Mouse (Mus musculus) v-Abl transformed pro-B cells (cell line): ENCODE measurements around the gene Abcg5.

ENCODE experiments used
- in situ Hi-C, 2 experiments: fragments of 400-800 bp; cut with MboI; formaldehyde crosslinking; loops; one replicate each; pipeline ENCODE4 v1.15.1; 2025; ENCODE audit not compliant: unreplicated experiment in 2 of 2

Abcg5 gene

GRCm38 (mm10) chr17:84650302-84651017 is 32.4 kb downstream of the Abcg5 start:
- in situ Hi-C loops, result no loop called here

DNA sequence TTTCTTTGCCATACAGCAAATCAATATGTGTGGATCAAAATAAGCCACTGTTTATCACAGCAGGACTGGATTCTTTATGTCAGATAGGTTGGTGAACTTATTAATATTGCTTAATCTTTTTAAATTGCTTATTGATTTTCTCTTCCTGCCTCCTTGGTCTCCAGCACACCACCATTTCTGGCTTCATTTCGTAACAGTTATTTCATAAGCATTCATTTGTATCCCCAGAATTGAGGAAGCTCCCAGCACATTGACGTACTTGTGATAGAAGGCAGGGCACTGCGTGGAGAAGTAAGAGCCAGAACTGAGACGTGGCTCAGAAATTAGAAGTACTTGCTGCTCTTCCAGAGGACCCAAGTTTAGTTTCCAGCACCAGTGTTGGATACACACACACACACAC is 35.2 kb downstream of the Abcg5 start:
- in situ Hi-C loops, result no loop called here

DNA sequence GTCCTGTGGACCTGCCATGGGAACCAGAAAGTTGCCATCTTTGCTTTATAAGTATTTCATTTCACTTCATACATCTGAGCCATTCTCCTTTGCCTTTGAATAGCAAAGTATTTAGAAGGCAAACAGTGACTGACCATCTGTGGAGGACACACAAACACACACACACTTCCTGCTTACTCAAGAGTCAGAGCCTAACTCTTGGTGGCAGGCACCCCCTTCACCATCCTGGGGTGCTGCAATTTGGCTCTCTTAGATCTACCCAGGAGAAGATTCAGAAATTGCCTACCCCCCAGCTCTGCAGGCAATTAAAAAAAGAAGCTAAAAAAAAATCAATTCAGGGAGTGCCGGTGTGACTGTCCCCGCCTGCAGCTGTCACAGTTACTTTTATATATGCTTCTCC is 36.3 kb downstream of the Abcg5 start:
- in situ Hi-C loops, result no loop called here

- in situ Hi-C loops, result no loop called here
Observed at GRCm38 (mm10) chr17:84645894-84646293, 36.9 kb downstream of the Abcg5 start.

DNA sequence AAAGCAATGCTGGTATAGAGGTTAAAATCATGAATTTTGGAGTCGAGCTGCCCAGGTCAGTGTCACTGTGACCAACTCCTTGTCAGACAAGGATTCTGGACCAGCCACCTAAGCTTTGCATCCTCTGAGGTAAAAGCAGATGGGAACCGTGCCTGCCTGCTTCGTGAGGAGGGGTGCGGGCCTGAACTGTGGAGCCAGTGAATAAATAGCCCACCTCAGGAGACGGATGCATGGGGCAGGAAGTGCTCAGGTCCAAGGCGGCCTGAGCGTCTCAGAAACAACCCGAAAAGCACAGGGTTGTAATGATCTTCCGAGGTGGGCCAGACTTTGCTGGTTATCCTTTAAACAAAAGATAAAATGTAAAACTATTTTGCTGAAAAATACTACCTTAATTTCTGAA is 37.7 kb downstream of the Abcg5 start:
- in situ Hi-C loops, result no loop called here

GRCm38 (mm10) chr17:84644292-84645050 is 38.3 kb downstream of the Abcg5 start:
- in situ Hi-C loops, result no loop called here

DNA sequence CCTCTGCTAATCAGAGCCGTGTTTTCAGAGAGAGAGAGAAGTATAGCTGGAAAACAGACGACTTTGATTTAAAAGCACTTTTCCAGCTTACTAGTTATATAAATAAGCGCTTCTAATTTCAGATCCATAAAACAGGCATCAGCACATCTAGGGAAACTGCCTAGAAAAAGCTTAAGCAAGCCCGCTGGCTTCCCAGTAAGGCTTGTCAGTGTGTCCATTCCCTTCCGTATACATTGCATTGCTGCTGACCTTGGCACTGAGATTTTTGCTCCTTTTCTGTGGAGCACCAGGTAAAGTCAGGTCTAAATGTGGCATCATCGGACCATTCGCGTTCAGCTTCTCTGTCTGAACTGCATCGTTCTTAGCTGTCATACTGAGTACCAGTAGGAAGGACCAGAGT is 40.5 kb downstream of the Abcg5 start:
- in situ Hi-C loops, result no loop called here

DNA sequence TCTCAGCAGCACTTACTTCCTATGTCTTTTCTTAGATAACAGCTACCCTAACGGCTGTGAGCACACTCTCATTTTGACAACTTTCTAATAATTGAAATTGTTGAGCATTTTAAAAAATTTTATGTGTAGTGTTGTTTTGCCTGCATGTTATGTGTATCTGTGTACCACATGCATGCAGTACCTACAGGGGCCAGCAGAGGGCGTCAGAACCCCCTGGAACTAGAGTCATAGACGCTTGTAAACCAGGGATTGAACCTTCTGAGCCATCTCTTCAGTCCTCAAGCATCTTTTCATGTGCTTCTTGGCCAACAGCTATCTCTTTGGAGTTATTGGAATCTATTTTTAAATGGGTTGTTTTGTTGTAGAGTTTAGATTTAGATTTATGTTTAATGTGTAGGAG is 40.9 kb downstream of the Abcg5 start:
- in situ Hi-C loops, result no loop called here

GRCm38 (mm10) chr17:84639796-84640378 is 42.9 kb downstream of the Abcg5 start:
- in situ Hi-C loops, result no loop called here

DNA sequence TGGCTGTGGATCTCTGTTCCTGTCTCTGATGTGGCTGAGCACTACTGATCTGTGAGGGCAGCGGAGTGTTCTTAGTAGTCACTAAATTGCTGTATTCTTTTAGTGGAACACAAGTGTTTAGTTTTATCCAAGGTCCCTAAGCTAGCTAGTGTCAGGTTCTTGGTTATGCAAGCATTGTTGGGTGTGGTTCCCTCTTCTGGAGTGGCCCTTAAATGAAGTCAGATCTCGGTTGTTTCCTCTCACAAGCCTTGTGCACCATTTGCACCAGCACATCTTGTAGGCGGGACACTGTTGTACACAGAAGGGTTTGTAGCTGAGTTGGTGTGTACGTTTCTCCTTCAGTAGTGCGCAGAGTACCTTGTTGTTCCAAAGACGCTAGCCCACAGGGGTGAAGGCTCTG is 44.8 kb downstream of the Abcg5 start:
- in situ Hi-C loops, result no loop called here

- in situ Hi-C loops, result no loop called here
Observed at GRCm38 (mm10) chr17:84636328-84636727, 46.5 kb downstream of the Abcg5 start.

DNA sequence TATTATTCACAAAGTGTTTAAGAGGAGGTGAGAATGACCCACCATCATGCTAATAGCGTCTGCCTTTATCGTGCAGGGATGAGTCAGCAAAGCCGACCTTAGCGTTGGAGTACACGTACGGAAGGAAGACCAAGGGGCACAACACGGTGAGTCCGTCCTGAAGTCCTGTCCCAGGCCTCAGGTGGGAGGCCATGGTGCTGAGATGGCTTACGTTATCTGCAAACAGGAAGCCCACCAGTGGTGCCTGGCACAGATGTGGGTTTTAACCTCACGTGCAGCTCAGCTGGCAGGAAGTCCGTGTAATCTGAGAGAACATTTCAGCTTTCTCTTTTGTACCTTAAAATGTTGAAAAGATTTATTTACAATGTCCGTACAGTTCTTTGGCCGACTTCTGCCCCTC is 49.4 kb downstream of the Abcg5 start:
- in situ Hi-C loops, result no loop called here

- in situ Hi-C loops, result no loop called here
Observed at GRCm38 (mm10) chr17:84631836-84632235, 51.0 kb downstream of the Abcg5 start.

DNA sequence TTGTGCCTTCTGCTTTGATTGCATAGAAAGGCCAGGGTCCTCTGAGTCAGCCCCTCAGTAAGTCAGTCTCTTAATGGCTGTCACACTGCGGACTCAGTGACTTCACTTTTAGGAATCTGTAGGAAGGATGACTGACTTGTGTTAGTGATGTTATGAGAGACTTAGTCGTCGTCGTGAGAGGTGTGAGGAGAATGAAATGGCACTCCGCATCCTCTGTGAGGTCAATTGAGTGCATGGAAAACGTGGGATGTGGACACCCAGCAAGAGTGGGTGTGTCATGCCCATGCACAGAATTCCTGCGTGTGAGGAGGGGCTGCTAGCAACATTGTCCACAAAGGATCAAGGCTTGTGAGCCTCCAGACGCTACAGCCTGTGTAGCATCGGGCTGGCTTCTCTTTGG is 54.2 kb downstream of the Abcg5 start:
- in situ Hi-C loops, result no loop called here

DNA sequence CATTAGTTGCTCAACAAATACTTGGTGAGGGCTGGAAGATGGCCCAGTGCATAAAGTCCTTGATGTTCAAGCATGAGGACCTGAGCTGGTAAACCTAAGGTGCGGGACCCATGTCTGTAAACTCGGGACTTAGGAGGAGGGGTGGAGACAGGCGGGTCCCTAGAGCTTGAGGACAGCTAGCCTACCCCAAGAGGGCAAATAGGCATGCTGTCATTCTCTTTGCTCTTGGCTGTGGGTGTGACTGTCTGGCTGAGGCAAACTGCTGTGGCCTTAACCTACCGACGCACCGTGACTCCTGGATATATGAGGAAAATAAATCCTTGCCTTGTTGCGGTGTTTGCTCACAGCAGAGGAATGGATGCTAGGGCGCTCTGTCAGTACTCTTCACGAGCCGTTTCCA is 55.1 kb downstream of the Abcg5 start:
- in situ Hi-C loops, result no loop called here

DNA sequence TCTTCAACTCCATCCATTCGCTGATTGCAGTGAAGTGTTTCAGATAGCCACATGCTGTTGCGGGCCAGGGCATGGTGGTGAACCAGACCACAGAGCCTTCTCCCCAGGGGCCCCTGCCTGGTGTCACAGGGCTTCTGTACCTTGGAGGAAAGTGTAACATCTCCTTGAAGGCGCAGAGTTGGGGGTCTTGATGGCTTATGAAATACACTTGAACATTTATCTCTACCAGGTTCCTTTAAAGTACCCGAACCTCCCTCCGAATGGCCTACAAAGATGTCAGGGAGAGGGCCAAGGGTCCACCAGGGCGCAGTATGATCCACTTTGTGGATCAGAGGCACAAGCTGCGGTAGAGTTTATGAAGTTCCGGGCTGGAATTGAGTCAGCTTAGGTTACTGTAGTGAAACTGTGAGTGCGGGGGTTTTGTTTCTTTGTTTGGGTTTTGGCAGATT is 55.9 kb downstream of the Abcg5 start:
- in situ Hi-C loops, result no loop called here

DNA sequence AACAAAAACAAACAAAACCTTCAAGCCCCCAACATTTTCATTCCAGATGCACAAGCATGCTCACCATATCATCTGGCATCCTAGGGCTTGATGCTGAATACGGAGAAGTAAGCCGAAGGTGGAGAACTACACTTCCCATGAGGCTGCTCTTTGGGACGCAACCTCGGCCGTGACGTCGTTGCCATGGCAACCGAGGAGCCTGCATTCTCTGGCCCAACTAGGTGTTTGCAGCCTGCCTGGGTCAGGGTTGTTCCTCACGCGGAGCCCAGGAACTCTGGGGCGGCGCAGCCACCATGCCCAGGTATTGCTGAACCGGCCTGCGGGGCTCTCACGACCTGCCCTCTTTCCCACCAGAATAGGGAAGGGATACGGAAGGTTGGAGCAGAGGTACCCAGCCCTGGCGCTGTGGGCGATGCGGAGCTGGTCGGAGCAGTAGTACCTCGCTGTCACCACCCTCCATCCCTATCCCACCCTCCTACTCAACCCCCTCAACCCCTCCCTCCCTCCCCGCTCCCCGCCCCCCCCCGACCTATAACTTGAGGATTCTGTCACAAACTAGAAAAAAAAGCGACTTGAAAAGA is 56.4 kb downstream of the Abcg5 start, which contains the start of gene Dync2li1:
Gene Dync2li1, plus strand, starts transcription at position 221 of the 581 bp plus-strand sequence.
- in situ Hi-C loops, result no loop called here

DNA sequence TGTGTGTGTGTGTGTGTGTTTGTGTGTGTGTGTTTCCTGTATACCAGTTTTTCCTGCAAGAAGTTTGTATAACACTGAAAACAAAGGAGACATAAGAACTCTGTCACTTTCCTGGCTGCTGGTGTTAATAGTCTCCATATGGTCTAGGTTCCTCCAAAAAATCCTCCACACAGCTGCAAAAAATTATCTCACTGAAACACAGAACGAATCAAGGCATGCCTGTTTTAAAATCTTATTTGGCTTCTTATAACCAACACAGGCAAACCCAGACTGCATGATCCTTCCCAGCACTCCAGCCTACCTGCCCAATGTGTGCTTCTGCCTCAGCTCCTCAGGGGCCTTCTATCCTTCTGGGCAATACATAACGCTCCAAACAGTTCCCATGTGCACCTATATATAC is 59.9 kb downstream of the Abcg5 start:
- in situ Hi-C loops, result no loop called here

GRCm38 (mm10) chr17:84622028-84622427 is 60.8 kb downstream of the Abcg5 start:
- in situ Hi-C loops, result no loop called here

DNA sequence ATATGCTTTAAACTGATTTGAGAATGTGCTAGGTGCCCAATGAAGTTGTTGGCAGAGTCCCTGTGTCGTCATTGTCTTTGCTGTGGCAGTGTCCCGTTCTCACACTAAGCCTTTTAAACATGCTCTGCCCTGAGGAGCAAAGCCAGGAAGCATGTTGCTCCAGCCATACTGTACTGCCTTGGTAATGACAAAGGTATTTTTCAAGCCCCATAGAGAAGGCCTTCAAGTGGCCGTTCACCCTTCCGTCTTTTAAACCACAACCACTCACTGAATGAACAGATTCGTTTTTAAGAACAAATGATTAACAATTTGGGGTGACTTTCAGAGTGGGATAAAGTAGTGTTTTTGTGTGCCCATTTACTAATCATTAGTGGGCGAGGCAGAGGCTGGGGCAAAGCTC is 61.6 kb downstream of the Abcg5 start:
- in situ Hi-C loops, result no loop called here

- in situ Hi-C loops, result no loop called here
Observed at GRCm38 (mm10) chr17:84620610-84621009, 62.2 kb downstream of the Abcg5 start.
